Mouse (Mus musculus) spleen, postnatal 4 days (tissue): ENCODE data around the gene Lifr.
A peak's percentile ranks its signal among the peaks of the same experiment; 100 is the strongest.

Experiments used
- DNase-seq, 2 experiments: peaks; one replicate each; pipeline ENCODE4 v3.0.0; 2022; ENCODE audit warnings: low spot score in 2 of 2

Lifr gene

DNA sequence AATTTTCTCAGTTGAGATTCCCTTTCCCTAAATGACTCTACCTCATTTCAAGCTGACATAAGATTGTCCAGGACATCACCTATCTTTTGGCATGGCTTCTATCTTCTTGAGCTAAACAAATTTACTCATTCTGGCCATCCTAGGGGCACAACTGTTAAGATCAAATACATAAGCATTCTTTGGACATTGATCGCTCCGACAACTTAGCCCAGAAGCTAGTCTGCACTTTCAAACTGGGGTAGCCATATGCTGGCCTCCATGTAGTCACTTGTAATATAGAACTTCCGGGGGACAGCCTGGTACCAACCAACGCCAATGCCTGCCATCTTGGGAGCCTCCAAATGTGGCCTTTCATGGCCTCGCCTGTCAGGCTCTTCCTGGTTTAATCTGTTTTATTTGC is 112.6 kb downstream of the Lifr start:
- no peak for DNase-seq

DNA sequence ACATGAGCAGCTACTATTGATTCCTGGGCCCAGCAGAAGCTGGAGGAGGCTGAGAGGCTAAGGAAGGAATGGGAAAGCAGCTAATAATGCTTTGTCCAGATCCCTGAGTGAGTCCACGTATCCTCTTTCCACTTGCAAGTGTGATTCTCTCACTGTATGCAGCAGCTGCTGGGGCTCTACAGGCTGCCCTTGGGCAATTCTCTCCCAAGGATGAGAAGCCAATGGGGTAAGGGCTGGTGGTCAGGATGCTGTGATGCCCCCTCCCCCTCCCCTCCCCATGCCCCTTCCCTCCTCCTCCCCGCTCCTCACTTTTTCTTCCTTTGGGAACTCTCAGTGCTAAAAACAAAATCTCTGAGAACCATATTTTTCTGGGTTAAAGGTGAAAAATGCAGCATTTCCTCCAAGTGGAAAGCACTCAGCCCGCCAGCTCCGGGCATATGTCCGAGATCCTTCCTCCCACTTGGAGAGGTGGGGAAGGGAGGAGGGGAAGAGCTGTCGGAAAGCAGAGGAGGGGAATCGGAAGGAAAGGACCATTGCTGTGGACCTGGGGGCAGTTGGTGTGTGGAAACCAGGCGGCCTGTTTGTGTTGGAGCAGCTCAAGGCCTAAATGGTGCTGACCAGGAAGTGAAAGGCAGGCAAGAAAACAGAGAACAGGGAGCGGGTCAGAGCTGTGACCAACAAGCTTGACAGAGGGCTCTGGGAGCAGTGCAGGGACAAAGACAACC is 113.4 kb downstream of the Lifr start:
- peak in 1 of 2 experiments; percentile 18 for DNase-seq

DNA sequence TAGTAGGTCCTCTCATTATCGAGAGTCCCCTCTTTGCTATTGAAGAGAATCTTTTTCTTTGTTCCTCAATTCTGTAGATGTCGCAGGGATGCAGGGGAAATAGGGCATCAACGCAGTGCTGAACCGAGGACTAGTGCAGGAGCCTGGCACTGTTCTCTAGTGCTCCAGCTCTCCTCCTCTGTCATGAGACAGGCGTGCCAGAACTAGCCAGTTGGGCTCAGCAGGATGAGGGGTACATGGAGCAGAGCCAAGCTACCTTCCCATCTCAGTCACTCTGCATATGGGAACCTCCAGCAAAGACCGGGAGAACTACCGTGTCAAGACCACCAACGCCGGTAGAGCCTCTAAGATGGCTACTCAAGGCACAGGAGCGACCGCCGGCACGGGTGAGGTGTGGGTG is 114.5 kb downstream of the Lifr start:
- no peak for DNase-seq

DNA sequence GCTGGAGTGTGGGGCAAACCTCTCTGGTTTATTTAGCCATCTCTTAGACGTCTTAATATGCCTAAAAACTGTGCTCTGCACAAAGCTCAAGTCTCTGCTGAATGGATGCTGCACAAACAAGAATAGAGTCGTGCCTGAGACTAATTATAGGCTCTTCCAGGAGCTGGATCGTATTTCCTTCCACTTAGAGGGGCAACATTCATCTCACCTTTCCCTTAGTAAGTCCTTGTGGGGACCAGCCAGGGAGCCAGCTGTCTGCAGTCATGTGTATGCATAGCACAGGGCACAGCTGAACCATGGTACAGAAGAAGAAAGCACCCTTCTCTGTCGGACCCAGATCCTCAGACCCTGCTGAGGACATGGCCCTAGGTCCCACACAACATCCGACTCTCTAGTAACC is 115.7 kb downstream of the Lifr start:
- no peak for DNase-seq

DNA sequence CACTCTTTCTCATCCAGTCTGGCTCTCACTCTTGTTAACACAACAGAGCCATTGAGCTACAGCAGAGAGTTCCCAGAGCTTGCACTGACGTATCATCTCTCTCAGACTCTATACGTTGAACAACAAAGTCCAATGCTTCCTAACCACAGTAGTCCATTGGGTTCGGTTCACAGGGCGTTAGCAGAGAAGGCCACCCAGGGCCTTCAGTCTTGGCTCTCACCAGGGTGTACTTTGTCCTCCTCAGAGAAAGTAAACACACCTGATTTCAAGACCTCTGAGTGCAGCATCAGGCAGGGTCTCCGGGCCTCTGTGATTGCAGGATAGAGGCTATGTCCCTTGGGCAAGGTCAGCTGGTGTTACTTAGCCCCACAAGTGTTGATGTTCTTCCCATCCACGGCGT is 116.9 kb downstream of the Lifr start:
- DNase-seq: no peak

DNA sequence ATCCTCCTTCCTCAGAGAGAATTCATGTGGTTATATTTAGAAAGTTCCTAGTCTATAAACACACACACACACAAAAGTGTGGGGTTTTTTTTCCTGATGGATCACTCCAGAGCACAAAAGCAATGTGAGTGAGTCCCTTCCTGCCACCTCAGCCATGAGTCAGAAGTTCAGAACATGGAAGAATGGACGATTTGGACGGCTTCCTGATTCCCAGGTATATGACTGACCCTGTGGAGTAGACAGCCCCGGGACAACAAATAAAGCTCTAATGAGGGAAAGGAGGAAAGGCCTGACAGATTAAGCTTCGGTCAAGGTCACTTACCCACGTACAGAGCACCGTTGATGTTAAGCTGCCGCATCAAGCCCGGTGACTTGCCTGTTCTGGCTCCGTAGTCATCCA is 117.8 kb downstream of the Lifr start:
- DNase-seq: no peak

DNA sequence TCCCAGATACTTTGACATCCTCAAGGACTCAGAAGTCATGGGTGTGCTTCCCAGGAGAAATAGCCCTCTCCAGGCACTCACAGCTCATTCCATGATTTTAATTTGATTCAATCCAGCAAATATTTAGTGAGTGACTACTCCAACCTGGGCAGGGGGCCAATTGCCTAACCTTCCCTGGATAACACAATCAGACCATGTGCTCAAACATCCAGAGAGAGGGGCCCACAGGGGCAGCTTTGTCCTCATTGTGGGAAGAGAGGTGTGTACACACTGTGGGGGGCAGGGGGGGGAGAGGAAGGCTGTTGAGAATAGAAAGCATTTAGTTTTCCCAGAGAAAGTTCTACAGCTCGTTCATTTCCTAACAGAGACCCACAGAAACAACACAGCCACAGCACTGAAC is 123.3 kb downstream of the Lifr start:
- DNase-seq: no peak

DNA sequence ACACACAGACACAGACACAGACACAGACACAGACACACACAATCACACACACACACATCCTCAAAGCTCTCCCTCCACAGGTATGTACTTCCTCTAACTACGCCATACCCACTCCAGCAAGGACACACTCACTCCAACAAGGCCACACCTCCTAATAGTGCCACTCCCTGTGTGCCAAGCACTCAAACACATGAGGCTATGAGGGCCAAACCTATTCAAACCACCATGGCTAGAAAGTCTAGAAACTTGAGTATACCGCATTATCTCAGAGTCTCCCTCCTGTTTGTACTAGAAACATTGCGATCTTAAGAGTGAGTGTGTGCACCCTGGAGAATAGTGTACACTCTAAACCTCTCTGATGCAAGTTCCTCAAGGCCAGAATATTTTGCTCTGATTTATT is 125.4 kb downstream of the Lifr start:
- no peak for DNase-seq

DNA sequence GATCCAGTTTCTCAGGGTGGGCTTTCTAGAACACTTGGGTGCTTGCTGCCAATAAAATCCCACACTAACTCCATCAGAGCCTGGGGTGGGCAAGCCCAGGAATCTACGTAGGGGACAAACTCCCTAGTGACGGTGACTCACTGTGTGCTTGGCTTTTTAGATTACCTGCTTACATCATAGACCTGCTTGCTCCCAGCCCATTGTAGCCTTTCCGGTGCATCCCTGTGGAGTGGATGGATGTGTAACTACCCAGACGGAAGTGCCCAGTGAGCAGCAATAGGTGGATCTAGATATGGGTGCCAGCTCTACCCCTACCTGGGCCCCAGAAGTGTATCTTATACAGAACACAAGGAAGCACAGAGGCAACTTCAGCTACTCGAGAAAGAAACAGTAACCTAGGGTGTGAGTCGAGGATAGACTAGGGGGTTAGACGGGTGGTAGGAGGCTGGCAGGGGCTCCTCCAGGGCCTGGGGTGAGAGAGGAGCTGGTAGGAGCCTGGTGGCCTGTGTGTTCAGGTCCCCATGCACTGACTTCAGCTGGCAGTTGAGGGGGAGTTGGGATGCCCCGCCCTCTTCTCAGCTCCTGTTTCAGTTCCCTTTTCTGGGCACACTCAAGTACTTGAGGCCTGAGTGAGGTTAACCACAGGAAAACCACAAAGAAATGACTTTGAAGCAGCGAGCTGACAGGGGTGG is 126.3 kb downstream of the Lifr start:
- peak; percentile 41 to 69 for DNase-seq

DNA sequence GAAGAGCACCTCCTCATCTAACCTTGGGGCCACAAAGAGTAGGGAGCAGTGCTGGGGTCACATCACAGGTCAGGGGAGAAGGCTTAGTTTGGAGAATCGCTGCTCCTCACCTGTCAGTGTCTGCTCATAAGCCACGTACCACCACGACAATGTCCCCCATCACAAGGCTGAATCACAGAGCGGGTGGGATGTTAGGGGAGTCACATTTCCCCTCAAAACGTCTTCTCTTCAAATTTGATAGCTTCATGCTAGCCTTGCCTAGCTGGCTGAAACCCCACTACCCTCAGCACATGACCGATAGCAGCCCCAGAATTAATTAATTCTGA is 126.8 kb downstream of the Lifr start:
- no peak for DNase-seq

DNA sequence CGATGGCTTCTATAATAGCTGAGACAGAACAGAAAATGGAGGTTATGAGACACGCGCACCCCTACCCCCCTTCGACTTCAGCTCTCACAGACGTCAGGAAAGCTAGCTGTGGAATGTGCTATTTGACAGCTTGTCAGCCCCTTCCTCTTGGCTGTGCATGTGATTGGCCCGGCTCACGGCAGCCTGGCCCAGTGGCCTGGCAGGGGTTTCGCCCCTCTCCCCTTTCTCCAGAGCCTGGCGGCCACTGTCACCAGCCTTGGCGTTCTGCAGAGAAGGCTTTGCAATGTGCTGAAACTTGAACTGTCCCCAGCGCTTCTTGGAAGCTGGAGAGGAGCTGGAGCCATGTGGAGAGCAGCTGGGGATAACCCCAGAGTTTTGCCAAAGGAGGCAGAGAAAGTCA is 132.4 kb downstream of the Lifr start:
- DNase-seq: no peak

DNA sequence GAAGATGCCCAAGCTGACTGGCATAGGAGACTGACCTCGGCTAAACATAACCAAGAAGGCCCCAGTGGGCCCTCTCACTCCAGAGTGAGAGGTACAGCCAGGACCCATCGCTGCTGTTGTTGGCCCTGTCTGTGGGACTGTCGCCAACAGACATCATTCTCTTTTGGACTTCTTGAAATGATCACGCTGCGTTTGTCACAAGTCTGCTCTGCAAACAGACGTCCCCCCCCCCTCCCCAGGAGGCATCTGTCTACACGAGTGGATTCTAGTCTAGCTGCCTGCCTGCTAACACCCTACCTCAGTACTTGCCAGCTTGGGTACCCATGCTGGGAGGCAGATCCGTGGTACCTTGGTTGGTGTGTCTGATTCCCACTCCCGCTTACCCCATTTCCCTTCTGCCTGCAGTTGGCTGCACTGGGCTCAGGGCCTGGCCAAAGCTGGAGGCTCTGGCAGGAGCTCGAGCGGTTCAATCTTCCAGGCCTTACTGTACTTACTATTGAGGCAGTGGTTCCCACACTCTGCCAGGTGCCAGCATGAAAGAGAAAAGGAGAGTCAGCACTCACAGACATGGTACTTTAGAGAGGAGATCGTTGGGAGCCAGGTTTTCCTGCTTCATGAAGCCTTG is 133.8 kb downstream of the Lifr start:
- DNase-seq: no peak

DNA sequence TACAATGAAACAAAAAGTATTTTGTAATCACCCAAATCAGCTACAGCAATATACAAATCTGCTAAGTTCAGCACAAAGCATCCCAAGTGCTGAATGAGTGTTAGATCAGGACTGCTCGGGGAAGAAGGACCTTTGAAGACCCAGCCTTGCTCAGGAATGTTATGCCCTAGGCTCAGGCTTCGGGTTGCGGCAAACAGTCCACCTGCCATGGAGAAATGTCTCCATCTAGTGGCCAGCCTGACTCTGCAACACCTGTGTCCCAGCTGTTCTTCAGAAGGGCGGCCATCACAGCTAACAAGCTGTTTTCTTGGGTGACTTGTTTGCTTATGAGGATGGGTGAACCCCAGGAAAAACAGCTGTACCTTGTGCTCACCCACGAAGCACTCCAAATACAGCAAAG is 135.8 kb downstream of the Lifr start:
- peak; percentile 48 to 76 for DNase-seq

DNA sequence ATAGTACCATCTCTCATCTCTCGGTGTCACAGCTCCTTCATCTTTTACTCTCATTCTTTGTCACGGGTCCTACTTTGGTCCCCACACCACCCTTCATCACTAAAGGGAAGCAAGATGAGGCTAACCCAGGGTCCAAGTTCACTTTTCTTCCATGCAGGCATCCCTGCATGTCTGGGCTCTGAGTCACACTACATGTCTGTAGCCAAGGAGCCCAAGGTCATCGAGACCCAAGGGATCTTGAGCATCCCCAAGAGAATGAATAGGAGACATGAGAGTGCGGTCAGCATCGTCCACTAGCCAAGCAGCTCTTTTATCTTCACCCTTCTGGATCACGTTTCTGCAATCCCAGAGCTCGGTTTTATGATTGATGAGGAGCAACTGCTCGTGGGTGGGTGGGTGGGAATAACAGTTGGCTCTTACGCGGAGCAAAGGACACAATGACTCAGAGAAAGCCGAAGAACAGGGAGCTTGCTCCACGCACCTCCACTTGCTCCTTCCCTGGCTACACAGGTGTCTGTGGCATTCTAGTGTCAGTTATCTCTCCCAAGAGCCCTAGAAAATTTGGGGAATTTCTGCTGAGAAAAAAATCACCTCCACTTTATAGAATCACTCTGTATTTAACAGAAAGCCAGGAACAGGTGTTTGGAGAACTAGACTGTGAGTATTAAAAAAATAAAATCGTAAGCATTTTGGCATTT is 143.1 kb downstream of the Lifr start:
- DNase-seq: no peak

DNA sequence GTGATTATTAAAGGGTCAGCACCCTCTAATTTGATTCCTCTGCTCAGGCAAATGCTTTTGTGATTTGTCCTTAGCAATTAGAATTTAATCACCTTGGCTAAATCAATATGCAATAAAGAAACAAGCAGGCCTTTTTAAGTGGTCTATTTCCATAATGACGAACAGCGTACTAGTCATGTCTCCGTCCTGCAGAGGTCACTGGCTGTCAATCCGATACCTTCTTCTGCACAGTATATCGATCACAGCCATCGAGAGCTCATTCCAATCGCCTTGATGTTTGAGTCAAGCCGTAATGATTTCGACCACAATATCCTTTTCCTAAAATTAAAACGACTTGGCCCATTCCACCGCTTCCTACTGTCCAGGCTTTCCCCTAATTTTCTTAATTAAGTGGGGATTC is 149.5 kb downstream of the Lifr start:
- no peak for DNase-seq

DNA sequence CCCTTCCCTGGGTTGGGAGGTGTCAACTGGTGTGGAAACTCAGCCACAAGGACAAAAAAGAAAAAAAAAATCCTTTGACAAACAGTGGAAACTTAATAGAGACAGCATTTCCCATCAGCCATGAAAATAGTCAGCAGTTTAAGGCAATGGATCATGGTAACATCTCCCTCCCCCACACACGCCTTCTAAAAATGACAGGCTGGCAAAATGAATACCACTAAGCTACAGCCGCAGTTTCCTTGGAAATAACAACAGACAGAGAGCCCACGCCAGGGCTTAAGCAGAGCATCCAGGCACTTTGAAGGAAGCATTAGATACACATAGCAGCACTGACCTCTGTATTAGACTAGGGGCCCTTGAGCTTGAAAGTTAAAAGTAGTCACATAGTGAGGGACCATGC is 150.5 kb downstream of the Lifr start:
- no peak for DNase-seq

DNA sequence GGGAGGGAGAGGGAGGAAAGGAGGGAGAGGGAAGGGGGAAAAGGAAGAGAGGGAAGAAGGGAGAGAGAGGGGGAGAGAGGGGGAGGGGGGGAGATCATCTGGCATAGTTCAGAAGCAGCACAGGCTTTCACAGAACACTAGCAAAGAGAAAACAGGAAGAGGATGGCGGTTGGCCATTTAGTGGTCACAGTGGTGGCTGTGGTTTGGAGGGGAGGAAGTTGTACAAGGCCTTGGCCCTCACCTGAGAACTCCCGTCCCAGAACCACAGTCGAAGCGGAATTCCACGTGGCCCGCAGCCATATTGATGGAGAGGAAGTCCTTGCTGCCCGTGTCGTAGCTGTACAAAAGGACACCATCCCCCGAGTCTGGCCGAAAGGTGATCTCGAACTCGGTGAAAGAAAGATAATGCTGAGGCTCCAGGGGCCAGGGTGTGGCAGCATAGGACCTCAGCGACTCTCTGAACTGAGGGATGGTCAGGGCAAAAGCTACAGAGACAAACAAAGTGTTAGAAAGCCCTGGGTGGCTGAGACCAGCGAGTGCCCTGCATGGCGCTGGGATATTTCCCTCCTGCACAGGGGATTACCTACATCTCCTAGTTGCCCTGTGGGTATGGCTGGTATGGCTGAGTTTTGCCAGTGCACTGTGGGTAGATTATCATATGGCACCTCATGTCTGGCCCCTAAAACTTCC is 151.9 kb downstream of the Lifr start:
- no peak for DNase-seq
